Comparison of ENCODE assay signal across 9 mouse cellular contexts in the genomic region with DNA sequence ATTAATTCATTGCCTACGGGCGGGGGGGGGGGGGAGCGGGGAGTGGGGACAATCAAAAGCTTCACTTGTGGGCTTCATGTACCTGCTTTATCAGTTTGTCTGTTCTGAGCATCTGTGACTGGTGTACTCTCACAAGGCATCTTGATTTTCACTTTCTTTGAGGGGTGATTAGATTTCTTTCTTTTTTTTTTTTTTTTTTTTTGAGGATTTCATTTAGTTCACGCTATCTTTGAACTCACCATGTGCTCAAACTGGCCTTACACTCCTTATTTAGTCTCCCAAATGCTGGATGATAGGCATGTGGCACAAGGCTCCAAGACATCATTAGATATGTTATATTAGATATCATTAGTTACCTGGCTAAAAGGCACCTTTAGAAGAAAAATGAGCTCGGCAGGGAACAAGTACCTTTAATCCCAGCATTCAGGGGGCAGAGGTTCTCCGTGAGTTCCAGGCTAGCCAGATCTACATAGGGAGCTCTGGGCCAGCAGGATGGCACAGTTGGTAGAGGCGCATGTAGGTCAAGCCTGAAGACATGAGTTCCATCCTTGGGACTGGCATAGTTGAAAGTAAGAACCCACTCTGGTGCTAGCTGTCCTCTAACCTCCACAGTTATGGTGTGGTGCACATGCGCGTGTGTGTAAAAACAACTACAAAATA. TPM values are rescaled to one million over a fixed set of nuclear protein-coding genes. Genes with fewer than 3 reads are reported as not detected.
DNase-seq lines count a peak whose midpoint lies in the region; ATAC-seq and TF ChIP-seq lines count a peak whose summit lies in the region.
"Had no signal": no experiment of that assay in that cellular context is flagged by ENCODE, and none has a peak within 500 bp of the region (broad histone marks: within the 10 kb centered on the region; RNA-seq: fewer than 3 reads in every experiment).

No protein-coding gene starts in this region.

- H3K27me3 ChIP-seq in heart, embryonic 15.5 days, result no peaks in the 10 kb centered on the region
- H3K27me3 ChIP-seq in G1E (ENCODE audit: insufficient read depth, low read length), result peaks cover 10% of the 10 kb centered on the region
- H3K27me3 ChIP-seq in forebrain, postnatal 0 days (ENCODE audit: insufficient read depth, low read length), result no peaks in the 10 kb centered on the region

- no peaks in the 10 kb centered on the region for H3K36me3 ChIP-seq in heart, embryonic 15.5 days
- H3K36me3 ChIP-seq in G1E (replicated peaks), result peaks cover 8% of the 10 kb centered on the region
- no peaks in the 10 kb centered on the region for H3K36me3 ChIP-seq in forebrain, postnatal 0 days (ENCODE audit: insufficient read depth)
- H3K36me3 ChIP-seq in macrophage (ENCODE audit: inconsistent target), result no peaks in the 10 kb centered on the region

- H3K27ac ChIP-seq in heart, embryonic 15.5 days, result peak overlapping the region; percentile 59
- H3K27ac ChIP-seq in forebrain, postnatal 0 days (ENCODE audit: low read depth, low read length), result peak overlapping the region; percentile 48
- no peak overlapping the region for H3K27ac ChIP-seq in macrophage

- intact Hi-C loops in heart, postnatal 36 days (cut with DNase I), result loop anchor here (2.0 to 10.0 kb wide), 3 partner anchors 25 to 207 kb away; a partner anchor contains a TSS
- intact Hi-C loops in left cerebral cortex, postnatal 36 days (cut with DNase I), result no loop called here

- H3K4me2 ChIP-seq in heart, embryonic 15.5 days, result peak overlapping the region; percentile 71
- H3K4me2 ChIP-seq in forebrain, postnatal 0 days (ENCODE audit: low read depth), result peak overlapping the region; percentile 68

- no peak for TF ChIP-seq CTCF in G1E (IDR thresholded peaks at IDR 0.05; ENCODE audit: low read depth, low read length)
- TF ChIP-seq CTCF in forebrain, postnatal 0 days (IDR thresholded peaks at IDR 0.05; ENCODE audit: low read depth), result no peak

- peak overlapping the region; percentile 53 for H3K4me3 ChIP-seq in heart, embryonic 15.5 days
- H3K4me3 ChIP-seq in G1E (ENCODE audit: low read depth, low read length) (peak overlapping the region; percentile 73), macrophage (ENCODE audit: inconsistent target) (peak overlapping the region; percentile 43)
- H3K4me3 ChIP-seq in forebrain, postnatal 0 days (ENCODE audit: low read depth, low read length), result peak overlapping the region; percentile 42

- 53% methylated on average over 9 of the region's 9 CpGs for WGBS in heart, embryonic 15.5 days
- 50% methylated on average over 9 of the region's 9 CpGs for WGBS in forebrain, postnatal 0 days
- WGBS in macrophage (ENCODE audit: missing documents), result 58% methylated on average over 9 of the region's 9 CpGs

- no peak for ATAC-seq in heart, embryonic 15.5 days (replicated peaks; ENCODE audit: insufficient number of reproducible peaks, insufficient read depth, low FRiP score, low read depth)
- no peak for ATAC-seq in G1E (ENCODE audit: extremely low read depth, insufficient number of reproducible peaks, low FRiP score, poor library complexity, severe bottlenecking)
- peak; percentile 12 for ATAC-seq in forebrain, postnatal 0 days

- no peaks in the 10 kb centered on the region for H3K9me3 ChIP-seq in heart, embryonic 15.5 days (replicated peaks)
- H3K9me3 ChIP-seq in G1E (replicated peaks), result no peaks in the 10 kb centered on the region
- no peaks in the 10 kb centered on the region for H3K9me3 ChIP-seq in forebrain, postnatal 0 days (ENCODE audit: low read length)

- no peaks in the 10 kb centered on the region for H3K79me2 ChIP-seq in macrophage (ENCODE audit: inconsistent target)

- peaks cover 5% of the 10 kb centered on the region; the same call in 1 of the 2 replicates for H3K4me1 ChIP-seq in heart, embryonic 15.5 days (replicated peaks)
- peaks cover 23% of the 10 kb centered on the region for H3K4me1 ChIP-seq in G1E (ENCODE audit: insufficient read depth, low read depth, low read length)
- H3K4me1 ChIP-seq in forebrain, postnatal 0 days (ENCODE audit: insufficient read depth), result no peaks in the 10 kb centered on the region

- DNase-seq in heart, postnatal 36 days, result no peak
- DNase-seq in G1E (ENCODE audit: low spot score), result no peak
- no peak for DNase-seq in forebrain, postnatal 0 days
- DNase-seq in c-Kit-positive CD71-positive TER-119-positive erythroid progenitor cells, embryonic 14.5 days (ENCODE audit: low spot score), result no peak
- no peak for DNase-seq in cerebellum, adult 11 months
- DNase-seq in left cerebral cortex, postnatal 36 days (ENCODE audit: low spot score in 2 of 2), result no peak

- peak overlapping the region; percentile 58 for H3K9ac ChIP-seq in heart, embryonic 15.5 days
- H3K9ac ChIP-seq in forebrain, postnatal 0 days, result peak overlapping the region; percentile 34; the same call in 1 of the 2 replicates

RNA-seq across cellular contexts. Expression of a gene that starts 0.5 kb away (rescaled TPM):
- 5.2 and 5.8 TPM in 2 replicates for polyA plus RNA-seq in heart, embryonic 15.5 days (2015; fragmentation: Nextera tagmentation; extraction: Ambion mirVana)
- 1 to 10 TPM; 3.2 to 4.1 TPM for total RNA-seq in heart, postnatal 36 days (2021)
- total RNA-seq in G1E (2014; fragmentation: Nextera tagmentation) (5.0 and 5.6 TPM in 2 replicates), G1E (2017) (1.9 and 2.1 TPM in 2 replicates)
- polyA plus RNA-seq in G1E (2012) (1.1 and 1.2 TPM in 2 replicates), macrophage (2018) (1.0 to 2.3 TPM (median 1.1 TPM) in 3 replicates)
- total RNA-seq in forebrain, postnatal 0 days (2014; rRNA removed), result 1.1 and 1.3 TPM in 2 replicates
- polyA plus RNA-seq in forebrain, postnatal 0 days (2015; fragmentation: Nextera tagmentation; extraction: Ambion mirVana), result 2.0 and 2.2 TPM in 2 replicates
- total RNA-seq in macrophage (2018; cell fraction: chromatin; rRNA removed), result 1 to 10 TPM in 13 of 26 experiments, under 1 TPM in 10, not detected in 3; 0.43 to 3.8 (median 1.7) TPM
- total RNA-seq in macrophage (2018; cell fraction: cytosol; rRNA removed), result 1 to 10 TPM in 4 of 26 experiments, under 1 TPM in 22; 0.36 to 1.2 (median 0.68) TPM
- 1 to 10 TPM in 15 of 26 experiments, under 1 TPM in 11; 0.29 to 5.2 (median 1.4) TPM for total RNA-seq in macrophage (2018; cell fraction: nucleus; rRNA removed)
- total RNA-seq in left cerebral cortex, postnatal 36 days (2021), result 1 to 10 TPM in 1 of 2 experiments, under 1 TPM in 1; 0.54 to 1.3 TPM

RNA-seq across cellular contexts. Expression of a gene that starts 2.6 kb away (rescaled TPM):
- not detected in 2 replicates for polyA plus RNA-seq in heart, embryonic 15.5 days (2015; fragmentation: Nextera tagmentation; extraction: Ambion mirVana)
- total RNA-seq in heart, postnatal 36 days (2021), result not detected
- total RNA-seq in G1E (2014; fragmentation: Nextera tagmentation) (not detected in 2 replicates), G1E (2017) (0.11 TPM in 1 of 2 replicates, not detected in the other)
- polyA plus RNA-seq in G1E (2012) (not detected in 2 replicates), macrophage (2018) (not detected in 3 replicates)
- 0.15 TPM in 1 of 2 replicates, not detected in the other for total RNA-seq in forebrain, postnatal 0 days (2014; rRNA removed)
- polyA plus RNA-seq in forebrain, postnatal 0 days (2015; fragmentation: Nextera tagmentation; extraction: Ambion mirVana), result 0.18 and 0.68 TPM in 2 replicates
- not detected for total RNA-seq in macrophage (2018; cell fraction: chromatin; rRNA removed)
- total RNA-seq in macrophage (2018; cell fraction: cytosol; rRNA removed), result not detected
- not detected for total RNA-seq in macrophage (2018; cell fraction: nucleus; rRNA removed)
- under 1 TPM in 1 of 2 experiments, not detected in 1; 0.61 TPM for total RNA-seq in left cerebral cortex, postnatal 36 days (2021)
- polyA plus RNA-seq: large intestine, adult 2 months had no signal

RNA-seq across cellular contexts. Expression of a gene that starts 24.9 kb away (rescaled TPM):
- 26.4 and 34.9 TPM in 2 replicates for polyA plus RNA-seq in heart, embryonic 15.5 days (2015; fragmentation: Nextera tagmentation; extraction: Ambion mirVana)
- 10 to 100 TPM; 30.3 to 31.3 TPM for total RNA-seq in heart, postnatal 36 days (2021)
- total RNA-seq in G1E (2014; fragmentation: Nextera tagmentation), result 25.7 and 26.6 TPM in 2 replicates
- 6.6 and 7.4 TPM in 2 replicates for total RNA-seq in G1E (2017)
- 19.2 and 22.7 TPM in 2 replicates for polyA plus RNA-seq in G1E (2012)
- 64.6 and 85.3 TPM in 2 replicates for total RNA-seq in forebrain, postnatal 0 days (2014; rRNA removed)
- 64.7 and 67.9 TPM in 2 replicates for polyA plus RNA-seq in forebrain, postnatal 0 days (2015; fragmentation: Nextera tagmentation; extraction: Ambion mirVana)
- total RNA-seq in macrophage (2018; cell fraction: chromatin; rRNA removed), result 1 to 10 TPM in 22 of 26 experiments, under 1 TPM in 4; 0.62 to 9.7 (median 3.1) TPM
- 10 to 100 TPM in 10 of 26 experiments, 1 to 10 TPM in 16; 6.0 to 17.2 (median 9.6) TPM for total RNA-seq in macrophage (2018; cell fraction: cytosol; rRNA removed)
- total RNA-seq in macrophage (2018; cell fraction: nucleus; rRNA removed), result 10 to 100 TPM in 2 of 26 experiments, 1 to 10 TPM in 24; 1.7 to 15.2 (median 4.7) TPM
- polyA plus RNA-seq in macrophage (2018), result 7.9 to 23.2 TPM (median 13.3 TPM) in 3 replicates
- total RNA-seq in left cerebral cortex, postnatal 36 days (2021), result 10 to 100 TPM; 28.7 to 30.8 TPM

RNA-seq across cellular contexts. Expression of a gene that starts 32.2 kb away (rescaled TPM):
- polyA plus RNA-seq in heart, embryonic 15.5 days (2015; fragmentation: Nextera tagmentation; extraction: Ambion mirVana), result 42.3 and 54.2 TPM in 2 replicates
- total RNA-seq in heart, postnatal 36 days (2021), result 10 to 100 TPM; 22.9 to 23.2 TPM
- total RNA-seq in G1E (2014; fragmentation: Nextera tagmentation) (42.4 and 43.6 TPM in 2 replicates), G1E (2017) (41.5 and 46.9 TPM in 2 replicates)
- polyA plus RNA-seq in G1E (2012) (144 and 171 TPM in 2 replicates), macrophage (2018) (50.2 to 92.5 TPM (median 73.4 TPM) in 3 replicates)
- 63.5 and 77.6 TPM in 2 replicates for total RNA-seq in forebrain, postnatal 0 days (2014; rRNA removed)
- 69.8 and 80.5 TPM in 2 replicates for polyA plus RNA-seq in forebrain, postnatal 0 days (2015; fragmentation: Nextera tagmentation; extraction: Ambion mirVana)
- total RNA-seq in macrophage (2018; cell fraction: chromatin; rRNA removed), result 100 to 1,000 TPM in 25 of 26 experiments, 10 to 100 TPM in 1; 92.0 to 456 (median 213) TPM
- 10 to 100 TPM; 46.9 to 82.0 (median 62.0) TPM for total RNA-seq in macrophage (2018; cell fraction: cytosol; rRNA removed)
- 100 to 1,000 TPM in 25 of 26 experiments, 10 to 100 TPM in 1; 85.7 to 533 (median 182) TPM for total RNA-seq in macrophage (2018; cell fraction: nucleus; rRNA removed)
- 10 to 100 TPM; 78.8 to 98.1 TPM for total RNA-seq in left cerebral cortex, postnatal 36 days (2021)

RNA-seq across cellular contexts. Expression of a gene that starts 47.2 kb away (rescaled TPM):
- polyA plus RNA-seq in heart, embryonic 15.5 days (2015; fragmentation: Nextera tagmentation; extraction: Ambion mirVana), result 14.2 and 18.6 TPM in 2 replicates
- total RNA-seq in heart, postnatal 36 days (2021), result 10 to 100 TPM in 1 of 2 experiments, 1 to 10 TPM in 1; 8.1 to 14.3 TPM
- total RNA-seq in G1E (2014; fragmentation: Nextera tagmentation) (39.8 and 61.5 TPM in 2 replicates), G1E (2017) (33.9 and 34.3 TPM in 2 replicates)
- polyA plus RNA-seq in G1E (2012) (21.4 and 25.1 TPM in 2 replicates), macrophage (2018) (10.2 to 19.0 TPM (median 11.7 TPM) in 3 replicates)
- 42.6 and 56.4 TPM in 2 replicates for total RNA-seq in forebrain, postnatal 0 days (2014; rRNA removed)
- 22.2 and 26.3 TPM in 2 replicates for polyA plus RNA-seq in forebrain, postnatal 0 days (2015; fragmentation: Nextera tagmentation; extraction: Ambion mirVana)
- 100 to 1,000 TPM in 17 of 26 experiments, 10 to 100 TPM in 9; 36.2 to 187 (median 120) TPM for total RNA-seq in macrophage (2018; cell fraction: chromatin; rRNA removed)
- 10 to 100 TPM in 19 of 26 experiments, 1 to 10 TPM in 7; 7.1 to 20.0 (median 11.5) TPM for total RNA-seq in macrophage (2018; cell fraction: cytosol; rRNA removed)
- total RNA-seq in macrophage (2018; cell fraction: nucleus; rRNA removed), result 10 to 100 TPM; 20.4 to 94.1 (median 54.3) TPM
- total RNA-seq in left cerebral cortex, postnatal 36 days (2021), result 10 to 100 TPM; 55.9 to 79.2 TPM
